Mouse (Mus musculus): ENCODE data around the gene Arsj. TPM values are rescaled to one million over a fixed set of nuclear protein-coding genes. Genes with fewer than 3 reads are reported as not detected.
A peak's percentile ranks its signal among the peaks of the same experiment; 100 is the strongest.

Arsj gene
- total RNA-seq, 2 experiments from 2014 or later, result 2.2 to 2.6 TPM

DNA sequence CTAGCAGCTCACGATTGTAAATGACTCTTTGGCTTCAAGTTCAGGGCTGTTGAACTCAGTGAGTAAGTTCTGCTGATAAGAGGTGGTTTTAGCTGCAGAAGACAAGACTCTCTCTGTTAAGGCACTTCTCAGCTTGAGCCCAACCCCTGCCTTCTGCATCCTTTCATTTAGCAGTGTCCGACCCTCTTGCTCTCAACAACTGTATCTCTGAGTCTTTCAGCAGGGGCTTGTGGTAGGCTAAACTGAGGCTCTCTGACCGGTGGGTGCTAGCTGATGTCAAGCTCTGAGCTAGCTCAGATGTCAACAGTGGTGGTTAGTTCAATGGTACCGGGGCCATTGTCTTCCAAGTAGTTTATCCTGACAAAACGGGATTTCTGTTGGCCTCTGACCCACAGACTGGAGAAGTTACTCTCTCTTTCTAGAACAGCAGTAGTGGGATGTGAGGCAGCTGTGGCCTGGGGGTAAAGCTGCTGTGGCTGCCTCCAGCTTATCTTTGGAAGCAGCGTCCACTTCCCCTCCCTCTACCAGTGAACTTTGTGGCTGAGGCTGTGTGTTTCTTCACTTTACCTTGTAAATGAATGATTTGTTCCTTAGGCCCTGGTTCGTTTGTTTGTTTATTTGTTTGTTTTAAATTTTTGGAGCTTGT lies 34.6 kb downstream of the Arsj start:
- no peak for DNase-seq (ENCODE audit: extremely low spot score in 1 of 2, low spot score in 1 of 2)

DNA sequence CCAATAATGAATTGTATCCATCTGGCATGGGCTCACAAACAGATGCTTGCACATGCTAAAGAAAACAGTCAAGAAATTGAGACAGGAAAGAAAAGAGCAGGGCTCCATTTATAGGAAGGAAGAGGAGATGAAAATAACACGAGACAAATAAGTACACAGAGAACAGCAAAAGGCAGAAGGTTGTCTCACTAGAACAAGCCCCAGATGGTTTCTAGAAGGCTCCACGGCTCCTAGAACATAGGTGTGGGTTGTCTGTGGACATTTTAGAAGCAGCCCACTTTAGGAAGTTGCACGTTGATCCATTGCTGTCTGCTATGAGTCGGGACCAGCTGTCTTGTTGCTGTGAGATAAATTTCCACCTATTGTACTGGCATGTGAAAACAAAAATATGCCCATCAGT lies 37.2 kb downstream of the Arsj start:
- DNase-seq (ENCODE audit: extremely low spot score in 1 of 2, low spot score in 1 of 2), result no peak

DNA sequence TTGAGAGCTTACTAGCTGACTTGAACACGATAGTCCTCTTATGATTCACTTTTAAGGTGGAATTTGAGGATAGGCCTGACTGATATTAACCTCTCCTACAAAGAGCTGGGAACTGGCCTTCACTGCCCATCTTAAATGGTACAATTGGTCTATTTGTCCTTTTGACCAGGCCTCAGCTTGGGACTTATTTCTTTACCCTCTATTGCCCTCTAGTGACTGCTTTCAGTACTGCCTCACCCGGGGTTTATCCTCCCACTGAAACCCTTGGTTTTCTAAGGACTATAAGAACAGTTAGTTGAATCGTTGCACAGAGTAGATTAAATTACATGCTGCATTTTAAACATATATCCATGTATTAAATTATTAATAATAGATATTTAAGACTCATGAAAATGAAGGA lies 39.4 kb downstream of the Arsj start:
- peak; percentile 68 to 91 for DNase-seq (ENCODE audit: extremely low spot score in 1 of 2, low spot score in 1 of 2)

DNA sequence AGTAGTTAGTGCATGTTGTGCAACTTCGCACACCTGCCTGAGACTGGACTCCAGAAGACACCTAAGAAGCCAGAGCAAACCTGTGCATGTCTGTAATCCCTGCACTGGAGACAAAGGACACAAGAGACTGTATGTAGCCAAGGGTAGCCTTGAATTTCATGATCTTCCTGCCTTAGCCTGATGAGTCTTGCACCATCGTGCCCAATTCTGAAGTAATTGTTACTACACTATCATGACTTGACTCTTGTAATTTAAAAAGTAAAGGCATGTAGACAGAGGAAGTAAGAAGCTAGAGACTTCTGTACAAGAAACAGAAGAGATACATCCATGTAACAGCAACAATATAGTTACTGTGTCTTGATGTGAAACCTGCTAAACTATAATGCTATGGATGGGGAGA lies 40.7 kb downstream of the Arsj start:
- no peak for DNase-seq (ENCODE audit: extremely low spot score in 1 of 2, low spot score in 1 of 2)

DNA sequence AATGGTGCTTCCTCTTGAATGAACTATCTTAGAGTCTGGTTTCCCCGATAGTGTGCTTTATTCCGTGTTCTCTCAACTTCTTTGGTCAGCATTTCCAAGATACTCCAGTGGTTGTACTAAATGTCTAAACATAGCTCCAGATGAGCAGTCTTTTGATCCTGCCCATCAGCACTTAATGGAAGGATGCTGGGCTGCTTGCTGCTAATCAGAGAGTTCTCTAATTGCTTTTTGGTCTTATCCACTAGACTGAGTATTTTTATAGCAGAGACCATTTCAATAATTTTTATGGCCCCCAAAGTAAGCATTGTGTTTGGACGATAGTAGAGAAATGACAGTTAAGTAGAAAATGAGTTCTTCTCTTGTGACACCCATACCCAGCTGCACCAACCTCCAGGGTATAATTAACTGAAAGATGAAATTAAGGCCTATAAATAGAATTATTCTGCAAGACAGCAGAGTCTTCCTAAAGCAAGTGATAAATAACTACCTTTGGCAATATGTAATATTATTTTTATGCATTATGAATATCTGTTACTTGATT lies 67.1 kb downstream of the Arsj start:
- no peak for DNase-seq (ENCODE audit: extremely low spot score in 1 of 2, low spot score in 1 of 2)

DNA sequence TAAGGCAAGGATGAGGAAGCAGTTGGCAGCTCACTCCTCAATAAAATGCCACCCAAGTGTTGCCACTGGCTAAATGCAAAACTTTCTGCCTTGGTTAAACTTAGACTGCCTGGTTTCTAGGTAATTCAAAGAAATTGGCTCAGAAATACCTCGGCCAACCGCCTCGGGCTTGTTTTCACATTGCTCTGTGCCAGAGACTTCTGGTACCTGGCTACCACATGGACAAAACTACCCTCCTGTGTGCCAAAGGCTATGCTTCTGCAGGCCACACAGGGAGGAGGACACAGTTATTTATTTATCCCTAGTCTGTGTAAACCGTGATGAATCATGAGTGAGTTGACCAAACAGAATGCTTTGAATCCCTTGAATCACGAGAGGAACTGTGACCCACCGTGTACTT lies 75.8 kb downstream of the Arsj start:
- no peak for DNase-seq (ENCODE audit: extremely low spot score in 1 of 2, low spot score in 1 of 2)

DNA sequence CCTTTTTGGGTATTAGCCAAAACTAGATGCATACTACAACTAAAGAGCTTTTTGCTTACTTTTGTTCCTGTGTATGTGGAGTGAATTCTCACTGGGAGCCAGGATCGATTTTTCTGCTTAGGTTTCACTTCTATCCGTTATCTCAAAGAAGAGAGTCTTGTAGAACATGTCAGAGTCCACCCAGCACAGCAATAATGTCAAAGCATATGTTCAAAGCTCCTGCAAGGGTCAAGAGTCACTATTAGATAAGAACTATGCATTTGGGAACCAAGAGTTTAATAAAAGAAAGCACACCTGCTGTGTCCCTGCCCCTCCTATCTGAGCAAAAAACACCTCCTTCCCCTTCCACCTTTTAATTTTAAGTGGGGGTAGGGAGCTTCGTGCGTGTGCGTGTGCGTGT lies 85.6 kb downstream of the Arsj start:
- no peak for DNase-seq (ENCODE audit: extremely low spot score in 1 of 2, low spot score in 1 of 2)

DNA sequence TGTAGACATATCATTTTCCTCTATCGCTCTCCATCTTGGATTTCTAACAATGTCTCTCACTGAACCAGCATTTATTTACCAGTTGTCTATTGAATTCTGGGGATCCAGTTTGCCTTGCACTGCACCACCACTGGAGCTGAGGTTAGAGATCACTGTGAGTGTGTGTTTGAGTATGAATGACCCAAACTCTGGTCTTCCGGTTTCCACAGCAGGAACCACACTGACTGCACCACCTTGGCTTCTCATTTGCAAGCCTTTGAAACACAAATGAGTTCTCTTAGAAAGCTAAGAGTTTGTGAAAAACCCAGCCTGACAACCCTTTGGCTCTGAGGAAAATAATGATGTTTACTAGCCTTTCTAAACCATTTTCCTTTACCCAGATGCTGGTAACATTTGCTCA lies 86.0 kb downstream of the Arsj start:
- DNase-seq (ENCODE audit: extremely low spot score in 1 of 2, low spot score in 1 of 2), result no peak

DNA sequence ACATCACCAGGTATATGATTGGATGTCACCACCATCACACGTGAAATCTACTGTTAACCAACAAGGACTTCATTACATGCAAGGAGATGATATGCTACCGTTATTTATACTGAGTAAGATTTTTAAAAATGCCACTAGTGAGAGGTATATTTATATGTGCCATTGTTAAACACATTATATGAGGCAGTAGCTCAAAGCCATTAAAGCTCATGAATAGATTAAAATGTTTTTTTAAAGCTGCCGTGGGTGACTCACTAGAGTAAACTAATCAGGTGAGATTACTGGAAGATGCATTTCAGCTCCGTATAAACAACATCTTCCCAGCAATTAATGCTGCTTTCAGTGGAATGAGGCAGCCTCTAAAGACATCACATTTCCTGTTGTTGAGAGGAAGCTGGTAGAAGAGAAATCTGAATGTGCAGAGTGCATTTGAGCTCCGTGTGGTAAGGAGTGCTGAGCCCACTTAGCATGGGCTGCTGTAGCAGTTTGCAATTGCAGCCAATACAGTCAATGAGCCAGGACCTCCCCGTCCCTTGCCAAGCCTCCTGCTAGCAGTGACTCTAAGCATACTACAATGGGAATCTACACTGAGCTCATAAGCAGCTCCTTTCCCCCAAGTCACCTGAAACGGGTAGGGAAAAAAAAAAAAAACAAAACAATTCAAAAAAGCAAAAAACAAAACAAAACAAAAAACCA lies 92.5 kb downstream of the Arsj start:
- DNase-seq (ENCODE audit: extremely low spot score in 1 of 2, low spot score in 1 of 2), result no peak

DNA sequence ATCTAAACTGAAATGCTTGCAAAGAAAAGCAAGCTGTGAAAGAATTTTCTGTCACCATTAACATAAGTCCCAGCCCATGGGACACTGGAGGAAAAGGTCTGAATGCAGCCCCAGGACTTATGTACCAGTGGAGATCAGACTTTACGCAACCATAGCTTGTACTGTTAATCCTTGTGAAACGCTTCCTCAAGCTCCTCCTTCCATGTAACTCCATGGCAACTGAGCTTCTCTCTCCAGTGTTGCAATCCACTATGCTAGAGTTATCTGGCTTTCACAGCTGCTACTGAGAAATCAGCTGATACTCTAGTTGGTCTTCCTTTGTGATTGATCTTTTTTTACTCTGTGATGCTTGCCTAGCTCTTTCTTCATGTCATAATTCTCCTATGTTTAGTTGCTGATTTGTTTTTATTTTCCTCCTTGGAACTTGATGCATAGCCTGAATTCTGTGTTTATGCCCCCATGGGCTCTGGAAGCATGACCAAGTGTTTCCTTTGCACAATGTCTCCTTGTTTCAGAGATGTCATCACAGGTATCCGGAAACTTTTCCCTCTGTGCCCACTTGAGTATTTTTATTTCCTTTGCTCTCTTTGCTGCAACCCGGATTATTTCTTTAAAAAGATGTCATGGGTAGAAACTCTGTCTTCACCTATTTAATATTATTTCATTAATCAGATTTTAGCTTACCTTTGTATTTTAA lies 99.8 kb downstream of the Arsj start:
- DNase-seq (ENCODE audit: extremely low spot score in 1 of 2, low spot score in 1 of 2), result no peak

DNA sequence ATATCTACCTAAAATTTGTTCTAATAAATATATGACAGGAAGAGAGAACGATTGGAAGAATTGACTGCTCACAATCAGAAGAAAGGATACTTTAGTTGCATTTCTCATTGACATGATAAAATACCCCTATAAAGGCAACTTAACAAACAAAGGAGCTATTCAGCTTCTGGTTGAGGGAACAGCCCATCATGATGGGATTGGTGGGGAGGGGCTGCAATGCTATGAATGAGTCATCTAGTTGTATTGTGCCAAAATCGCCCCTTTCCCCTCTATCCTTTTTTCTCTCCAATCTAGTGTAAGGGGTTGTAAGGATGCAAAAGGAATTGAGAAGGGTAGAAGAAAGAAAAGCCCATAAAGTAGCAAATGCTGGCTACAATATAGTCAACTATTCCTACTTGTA lies 100.8 kb downstream of the Arsj start:
- no peak for DNase-seq (ENCODE audit: extremely low spot score in 1 of 2, low spot score in 1 of 2)

Other genes starting within 250 kb of the Arsj start
- gene Camk2d, start 232.6 kb downstream of the Arsj start, total RNA-seq (2021), result 10 to 100 TPM; 37.0 to 37.2 TPM